Mouse (Mus musculus) splenic B cell, adult 2 months (primary cell): ENCODE data around the gene Lrrc28.
"Not testable (repeated sequence)": the region's sequence is repeated elsewhere in the genome, so short reads cannot be mapped to it uniquely, and the experiment has no call there.

Experiments
- DNase-seq: peaks from one replicate; pipeline ENCODE4 v3.0.0-alpha.2; 2011; ENCODE audit warnings: low read depth, low spot score
- H3K27me3 ChIP-seq: 2 replicates; pipeline ENCODE4 v1.6.1; 2012; ENCODE audit warnings: mild to moderate bottlenecking, low read length, moderate library complexity, mixed read lengths; ENCODE audit not compliant: control insufficient read depth, poor library complexity, insufficient read depth, severe bottlenecking
- H3K36me3 ChIP-seq: 2 replicates; pipeline ENCODE4 v1.6.1; 2012; ENCODE audit warnings: mild to moderate bottlenecking, low read length, moderate library complexity, mixed read lengths; ENCODE audit not compliant: control insufficient read depth, poor library complexity, insufficient read depth, severe bottlenecking

Gene Lrrc28

GRCm38 (mm10) chr7:67521731-67522130 is 123.3 kb downstream of the Lrrc28 start:
- DNase-seq, H3K27me3 ChIP-seq, H3K36me3 ChIP-seq: not testable (repeated sequence)

GRCm38 (mm10) chr7:67520959-67521358 is 124.1 kb downstream of the Lrrc28 start:
- H3K27me3 ChIP-seq: no peaks in the 10 kb centered on the region
- H3K36me3 ChIP-seq: no peaks in the 10 kb centered on the region
- DNase-seq: peak; percentile 36

GRCm38 (mm10) chr7:67520001-67520400 is 125.1 kb downstream of the Lrrc28 start:
- no peaks in the 10 kb centered on the region for H3K27me3 ChIP-seq
- DNase-seq: no peak
- no peaks in the 10 kb centered on the region for H3K36me3 ChIP-seq

- DNase-seq: no peak
- H3K27me3 ChIP-seq: no peaks in the 10 kb centered on the region
- H3K36me3 ChIP-seq: no peaks in the 10 kb centered on the region
These were observed 129.4 kb downstream of the Lrrc28 start for GRCm38 (mm10) chr7:67515621-67516020.

- H3K36me3 ChIP-seq: no peaks in the 10 kb centered on the region
- H3K27me3 ChIP-seq: no peaks in the 10 kb centered on the region
- no peak for DNase-seq
These were observed 130.2 kb downstream of the Lrrc28 start for GRCm38 (mm10) chr7:67514893-67515292.

GRCm38 (mm10) chr7:67514380-67514779 is 130.7 kb downstream of the Lrrc28 start:
- no peak for DNase-seq
- H3K36me3 ChIP-seq: no peaks in the 10 kb centered on the region
- H3K27me3 ChIP-seq: no peaks in the 10 kb centered on the region

- Histone ChIP-seq H3K27me3 (no peaks in the 10 kb centered on the region), H3K36me3 (no peaks in the 10 kb centered on the region)
- DNase-seq: no peak
These were observed 131.4 kb downstream of the Lrrc28 start for GRCm38 (mm10) chr7:67513656-67514055.

- no peaks in the 10 kb centered on the region for H3K27me3 ChIP-seq
- DNase-seq: no peak
- H3K36me3 ChIP-seq: no peaks in the 10 kb centered on the region
These were observed 133.5 kb downstream of the Lrrc28 start for GRCm38 (mm10) chr7:67511606-67512005.

- DNase-seq: no peak
- Histone ChIP-seq H3K27me3 (no peaks in the 10 kb centered on the region), H3K36me3 (no peaks in the 10 kb centered on the region)
These were observed 141.6 kb downstream of the Lrrc28 start for GRCm38 (mm10) chr7:67503281-67504010.

GRCm38 (mm10) chr7:67502631-67503030 is 142.4 kb downstream of the Lrrc28 start:
- no peak for DNase-seq
- Histone ChIP-seq H3K36me3 (no peaks in the 10 kb centered on the region), H3K27me3 (no peaks in the 10 kb centered on the region)

- H3K27me3 ChIP-seq: no peaks in the 10 kb centered on the region
- no peak for DNase-seq
- no peaks in the 10 kb centered on the region for H3K36me3 ChIP-seq
These were observed 144.2 kb downstream of the Lrrc28 start for GRCm38 (mm10) chr7:67500878-67501277.

- H3K36me3 ChIP-seq: no peaks in the 10 kb centered on the region
- DNase-seq: no peak
These were observed 144.8 kb downstream of the Lrrc28 start for GRCm38 (mm10) chr7:67500076-67500828.

GRCm38 (mm10) chr7:67499516-67499915 is 145.6 kb downstream of the Lrrc28 start:
- no peaks in the 10 kb centered on the region for H3K36me3 ChIP-seq
- DNase-seq: no peak
- H3K27me3 ChIP-seq: no peaks in the 10 kb centered on the region

More at GRCm38 (mm10) chr7:67500076-67500828, 144.8 kb downstream of the Lrrc28 start:
- H3K27me3 ChIP-seq: no peaks in the 10 kb centered on the region

GRCm38 (mm10) chr7:67493795-67494687 is 151.0 kb downstream of the Lrrc28 start:
- no peaks in the 10 kb centered on the region for H3K27me3 ChIP-seq
- no peak for DNase-seq
- H3K36me3 ChIP-seq: no peaks in the 10 kb centered on the region
